In the genomic region with DNA sequence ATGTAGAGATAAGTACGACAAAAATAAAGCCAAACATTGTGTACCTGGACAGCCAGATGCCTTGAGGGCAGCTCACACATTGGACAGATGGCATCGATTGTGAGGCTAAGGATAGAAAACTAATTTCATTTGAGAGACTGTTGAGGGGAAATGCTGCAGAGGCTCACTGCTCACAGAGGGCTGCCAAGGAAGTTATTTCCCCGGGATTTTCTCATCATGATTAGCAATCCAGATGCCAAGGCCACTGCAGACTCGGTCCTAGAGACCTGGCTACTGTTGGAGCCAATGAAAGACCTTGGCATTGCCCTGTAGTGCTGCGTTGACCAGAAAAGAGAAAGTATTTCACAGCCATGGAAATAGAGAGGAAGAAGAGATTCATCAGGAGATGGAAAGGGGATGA, we compare ENCODE assay signal across 21 mouse cellular contexts.
DNase-seq lines count a peak whose midpoint lies in the region; ATAC-seq lines count a peak whose summit lies in the region.
"Had no signal": no experiment of that assay in that cellular context is flagged by ENCODE, and none has a peak within 500 bp of the region (broad histone marks: within the 10 kb centered on the region; RNA-seq: fewer than 3 reads in every experiment).

No protein-coding gene starts in this region.

- WGBS in liver, embryonic 12.5 days (ENCODE audit: insufficient replicate concordance): 66% methylated on average over 5 of the region's 5 CpGs

- H3K27ac ChIP-seq in liver, embryonic 12.5 days: no peak overlapping the region
- H3K27ac ChIP-seq: embryonic facial prominence, embryonic 10.5 days; gastrocnemius, adult 2 months; hindbrain, embryonic 10.5 days had no signal

- no peak overlapping the region for H3K4me3 ChIP-seq in liver, embryonic 12.5 days
- H3K4me3 ChIP-seq: embryonic facial prominence, embryonic 10.5 days; gastrocnemius, adult 2 months; heart, embryonic 12.5 days; hindbrain, embryonic 10.5 days; myocyte had no signal

- H3K27me3 ChIP-seq in liver, embryonic 12.5 days (replicated peaks): no peaks in the 10 kb centered on the region
- H3K27me3 ChIP-seq: heart, embryonic 12.5 days had no signal

- DNase-seq in cerebellum, adult 11-12 months: peak; percentile 6
- DNase-seq in cerebellum, adult 11 months: no peak
- DNase-seq in layer of hippocampus, postnatal 14 days (ENCODE audit: low spot score in 2 of 2): peak; percentile 16 to 21
- no peak for DNase-seq in layer of hippocampus, adult 9-11 months
- DNase-seq in adrenal gland, postnatal 10 days: peak; percentile 37
- peak; percentile 7 for DNase-seq in cerebellum, adult 9-11 months
- no peak for DNase-seq in adipocyte (ENCODE audit: low spot score)
- DNase-seq: gastrocnemius, adult 2 months; kidney, adult 8-10 months; kidney, postnatal 36 days; midbrain, embryonic 14.5 days; right cerebral cortex, postnatal 14 days; spleen, adult 18-20 months; thymus, adult 2 months had no signal

- no peak overlapping the region for H3K9ac ChIP-seq in liver, embryonic 12.5 days
- H3K9ac ChIP-seq: heart, embryonic 12.5 days had no signal

- H3K36me3 ChIP-seq in liver, embryonic 12.5 days: no peaks in the 10 kb centered on the region
- H3K36me3 ChIP-seq: embryonic facial prominence, embryonic 10.5 days; G1E; heart, embryonic 12.5 days; hindbrain, embryonic 10.5 days had no signal

- no peak overlapping the region for H3K4me2 ChIP-seq in liver, embryonic 12.5 days
- H3K4me2 ChIP-seq: heart, embryonic 12.5 days had no signal

- peaks cover 45% of the 10 kb centered on the region for H3K4me1 ChIP-seq in liver, embryonic 12.5 days
- H3K4me1 ChIP-seq: heart, embryonic 12.5 days had no signal

- H3K9me3 ChIP-seq in liver, embryonic 12.5 days (replicated peaks): peaks cover 4% of the 10 kb centered on the region

- ATAC-seq in liver, embryonic 12.5 days: no peak
- ATAC-seq: activated CD4-positive, CD25-positive, alpha-beta regulatory T cell, adult 4 months had no signal

Comparison
In these comparisons a context has a peak if more than half of its experiments do, and no peak if none do; other contexts are left out.
1. DNase-seq: peak in cerebellum, adult 11-12 months (single experiment), layer of hippocampus, postnatal 14 days (2 of 2), adrenal gland, postnatal 10 days (single experiment) and cerebellum, adult 9-11 months (single experiment); none in cerebellum, adult 11 months (single experiment), layer of hippocampus, adult 9-11 months (single experiment) and adipocyte (single experiment).